Mouse (Mus musculus): Measurements from ENCODE around the gene Apeh. TPM values are rescaled to one million over a fixed set of nuclear protein-coding genes. Genes with fewer than 3 reads are reported as not detected.

Apeh gene
- polyA plus RNA-seq, 1 experiment from 2014 or later, result 54.5 TPM

- H3K4me2 ChIP-seq (ENCODE audit: low read depth, low read length), result no peak overlapping the region
- no peaks in the 10 kb centered on the region for H3K27me3 ChIP-seq (ENCODE audit: control insufficient read depth, insufficient read depth, low read length)
- H3K4me3 ChIP-seq (ENCODE audit: low read length), result no peak overlapping the region
- 92% methylated on average over 4 of the region's 4 CpGs for WGBS
- H3K9me3 ChIP-seq (replicated peaks; ENCODE audit: control insufficient read depth, low read length), result no peaks in the 10 kb centered on the region
- no peak overlapping the region for H3K9ac ChIP-seq (ENCODE audit: low read length)
- peaks cover 39% of the 10 kb centered on the region for H3K36me3 ChIP-seq (ENCODE audit: control insufficient read depth, insufficient read depth)
- H3K27ac ChIP-seq (ENCODE audit: low read length), result no peak overlapping the region
- ATAC-seq (replicated peaks; ENCODE audit: extremely low read depth, insufficient read depth, low FRiP score), result no peak
- H3K4me1 ChIP-seq (ENCODE audit: control insufficient read depth, insufficient read depth, low read length), result peaks cover 17% of the 10 kb centered on the region
These were observed 47.8 kb downstream of the Apeh start for GRCm38 (mm10) chr9:108046582-108046981.

GRCm38 (mm10) chr9:108044751-108045492 is 49.5 kb downstream of the Apeh start:
- Histone ChIP-seq H3K4me1 (ENCODE audit: control insufficient read depth, insufficient read depth, low read length) (peaks cover 14% of the 10 kb centered on the region), H3K9ac (ENCODE audit: low read length) (no peak overlapping the region), H3K27me3 (ENCODE audit: control insufficient read depth, insufficient read depth, low read length) (no peaks in the 10 kb centered on the region), H3K36me3 (ENCODE audit: control insufficient read depth, insufficient read depth) (peaks cover 43% of the 10 kb centered on the region), H3K4me2 (ENCODE audit: low read depth, low read length) (no peak overlapping the region), H3K27ac (ENCODE audit: low read length) (no peak overlapping the region), H3K9me3 (replicated peaks; ENCODE audit: control insufficient read depth, low read length) (no peaks in the 10 kb centered on the region), H3K4me3 (ENCODE audit: low read length) (no peak overlapping the region)
- no peak for ATAC-seq (replicated peaks; ENCODE audit: extremely low read depth, insufficient read depth, low FRiP score)
- 95% methylated on average over 8 of the region's 8 CpGs for WGBS

Small RNA genes within 50 kb of the gene (microRNA-seq; reads per million reads assigned to microRNA genes)
- gene Gm47303, result not detected
- not detected for gene Mir7088

Other genes starting within 250 kb of the Apeh start
- gene Rbm6, start 221.4 kb downstream of the Apeh start, polyA plus RNA-seq (2015; fragmentation: Nextera tagmentation; extraction: Ambion mirVana), result 48.3 and 48.8 TPM in 2 replicates
- gene Mon1a, start 206.5 kb downstream of the Apeh start, polyA plus RNA-seq (2015; fragmentation: Nextera tagmentation; extraction: Ambion mirVana), result 11.0 and 13.1 TPM in 2 replicates
- gene Mst1r, start 187.7 kb downstream of the Apeh start, polyA plus RNA-seq (2015; fragmentation: Nextera tagmentation; extraction: Ambion mirVana), result 2.4 and 2.8 TPM in 2 replicates
- not detected in 2 replicates for gene Actl11, start 166.1 kb downstream of the Apeh start, polyA plus RNA-seq (2015; fragmentation: Nextera tagmentation; extraction: Ambion mirVana)
- gene Camkv, start 158.9 kb downstream of the Apeh start, polyA plus RNA-seq (2015; fragmentation: Nextera tagmentation; extraction: Ambion mirVana), result 0.77 and 2.3 TPM in 2 replicates
- gene Traip, start 144.5 kb downstream of the Apeh start, polyA plus RNA-seq (2015; fragmentation: Nextera tagmentation; extraction: Ambion mirVana), result 11.8 and 12.7 TPM in 2 replicates
- gene Uba7, start 119.1 kb downstream of the Apeh start, polyA plus RNA-seq (2015; fragmentation: Nextera tagmentation; extraction: Ambion mirVana), result 24.1 and 24.2 TPM in 2 replicates
- 2.6 and 3.0 TPM in 2 replicates for gene Gm20661, start 111.5 kb downstream of the Apeh start, polyA plus RNA-seq (2015; fragmentation: Nextera tagmentation; extraction: Ambion mirVana)
- 40.9 and 44.0 TPM in 2 replicates for gene Inka1, start 108.7 kb downstream of the Apeh start, polyA plus RNA-seq (2015; fragmentation: Nextera tagmentation; extraction: Ambion mirVana)
- gene Cdhr4, start 102.1 kb downstream of the Apeh start, polyA plus RNA-seq (2015; fragmentation: Nextera tagmentation; extraction: Ambion mirVana), result 4.6 TPM in 2 replicates
- gene Gm20662, start 98.3 kb downstream of the Apeh start, polyA plus RNA-seq (2015; fragmentation: Nextera tagmentation; extraction: Ambion mirVana), result 0.36 and 0.76 TPM in 2 replicates
- gene Ip6k1, start 92.1 kb downstream of the Apeh start, polyA plus RNA-seq (2015; fragmentation: Nextera tagmentation; extraction: Ambion mirVana), result 38.8 and 43.9 TPM in 2 replicates
- gene Gmppb, start 45.4 kb downstream of the Apeh start, polyA plus RNA-seq (2015; fragmentation: Nextera tagmentation; extraction: Ambion mirVana), result 21.6 and 26.0 TPM in 2 replicates
- 1.9 and 2.4 TPM in 2 replicates for gene Amigo3, start 41.4 kb downstream of the Apeh start, polyA plus RNA-seq (2015; fragmentation: Nextera tagmentation; extraction: Ambion mirVana)
- 0.44 and 0.53 TPM in 2 replicates for gene Mst1, start 14.2 kb downstream of the Apeh start, polyA plus RNA-seq (2015; fragmentation: Nextera tagmentation; extraction: Ambion mirVana)
- 31.3 and 34.7 TPM in 2 replicates for gene Rnf123, start 11.3 kb downstream of the Apeh start, polyA plus RNA-seq (2015; fragmentation: Nextera tagmentation; extraction: Ambion mirVana)
- 0.34 and 0.81 TPM in 2 replicates for gene Bsn, start 95.8 kb upstream of the Apeh start, polyA plus RNA-seq (2015; fragmentation: Nextera tagmentation; extraction: Ambion mirVana)
- 136 and 145 TPM in 2 replicates for gene Dag1, start 169.4 kb upstream of the Apeh start, polyA plus RNA-seq (2015; fragmentation: Nextera tagmentation; extraction: Ambion mirVana)
- gene Nicn1, start 195.8 kb upstream of the Apeh start, polyA plus RNA-seq (2015; fragmentation: Nextera tagmentation; extraction: Ambion mirVana), result 23.7 and 26.9 TPM in 2 replicates
- 8.1 and 8.7 TPM in 2 replicates for gene Amt, start 202.2 kb upstream of the Apeh start, polyA plus RNA-seq (2015; fragmentation: Nextera tagmentation; extraction: Ambion mirVana)
- 372 and 444 TPM in 2 replicates for gene Rhoa, start 211.5 kb upstream of the Apeh start, polyA plus RNA-seq (2015; fragmentation: Nextera tagmentation; extraction: Ambion mirVana)
- 32.5 and 34.2 TPM in 2 replicates for gene Tcta, start 211.6 kb upstream of the Apeh start, polyA plus RNA-seq (2015; fragmentation: Nextera tagmentation; extraction: Ambion mirVana)
- gene Gpx1, start 244.3 kb upstream of the Apeh start, polyA plus RNA-seq (2015; fragmentation: Nextera tagmentation; extraction: Ambion mirVana), result 647 and 680 TPM in 2 replicates

Data from heart, embryonic 16.5 days (tissue).